Mouse (Mus musculus) gastrocnemius, adult 18-20 months (tissue): ENCODE results near the gene 1190007I07Rik. TPM values are rescaled to one million over a fixed set of nuclear protein-coding genes. Genes with fewer than 3 reads are reported as not detected.
"Not testable (repeated sequence)": the region's sequence is repeated elsewhere in the genome, so short reads cannot be mapped to it uniquely, and the experiment has no call there.

Experiments
- DNase-seq: peaks from one replicate; pipeline ENCODE4 v3.0.0; 2021; ENCODE audit warnings: low spot score
- total RNA-seq, 2 experiments: library from RNA; stranded (reverse); gene quantifications; 2 replicates each; pipeline ENCODE4 v1.2.3; 2021

The 1190007I07Rik gene
- total RNA-seq, 2 experiments from 2014 or later = 31.9 to 32.8 TPM

DNA sequence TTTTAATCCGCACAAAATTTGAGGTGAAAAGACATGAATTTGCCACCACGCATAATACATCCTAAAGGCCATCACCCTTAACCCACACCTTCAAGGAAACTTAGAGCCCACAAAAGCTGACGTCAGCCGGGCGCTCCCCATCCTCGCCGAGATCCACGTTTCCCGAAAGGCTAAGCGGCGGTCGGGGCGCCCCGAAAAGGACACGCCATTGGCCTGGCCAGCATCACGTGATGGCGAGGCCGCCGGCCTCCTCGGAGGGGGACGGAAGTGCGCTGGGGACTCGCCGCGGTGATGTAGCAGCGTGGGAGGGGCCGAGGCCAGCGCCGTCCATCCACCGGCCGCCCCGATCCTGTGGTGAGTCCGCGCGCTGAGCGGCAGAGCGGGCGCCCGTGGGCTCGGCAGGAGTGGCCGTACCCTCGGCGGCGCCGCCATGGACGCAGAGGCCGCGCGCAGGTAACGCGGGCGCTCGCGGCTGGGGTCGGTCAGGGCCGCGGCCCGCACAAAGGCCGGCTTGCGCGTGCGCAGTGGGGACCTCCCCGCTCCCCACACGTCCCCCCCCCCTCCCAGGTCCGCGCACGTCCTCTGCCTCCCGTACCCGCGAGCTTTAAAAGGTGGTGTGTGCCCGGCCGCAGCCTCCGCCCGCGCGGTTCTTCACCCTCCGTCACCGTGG, 6.7 kb upstream of the 1190007I07Rik start, which contains the start of gene Tdg:
Gene Tdg, plus strand, starts transcription at position 243 of the 670 bp plus-strand sequence.
- DNase-seq = peak; percentile 89

DNA sequence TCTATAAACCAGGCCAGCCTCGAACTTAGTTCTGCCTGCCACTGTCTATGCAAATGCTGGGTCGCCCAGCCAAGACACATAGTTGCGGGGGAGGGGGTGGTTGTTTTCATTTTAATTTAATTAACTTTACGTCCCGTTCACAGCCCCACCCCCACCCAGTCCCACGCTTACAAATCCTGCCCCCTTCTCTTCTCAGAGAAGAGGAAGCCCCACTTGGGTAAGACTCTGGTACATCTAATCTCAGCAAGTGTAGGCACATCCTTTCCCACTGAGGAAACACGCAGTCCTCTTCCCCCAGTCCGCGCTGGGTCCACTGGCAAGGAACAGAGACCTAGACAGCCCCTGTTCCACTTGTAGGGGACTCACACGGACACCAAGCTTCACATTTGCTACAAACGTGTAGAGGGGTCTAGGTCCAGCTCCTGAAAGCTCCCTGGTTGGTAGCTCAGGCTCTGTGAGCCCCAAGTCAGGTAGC, 6.1 kb upstream of the 1190007I07Rik start:
- peak; percentile 10 for DNase-seq

DNA sequence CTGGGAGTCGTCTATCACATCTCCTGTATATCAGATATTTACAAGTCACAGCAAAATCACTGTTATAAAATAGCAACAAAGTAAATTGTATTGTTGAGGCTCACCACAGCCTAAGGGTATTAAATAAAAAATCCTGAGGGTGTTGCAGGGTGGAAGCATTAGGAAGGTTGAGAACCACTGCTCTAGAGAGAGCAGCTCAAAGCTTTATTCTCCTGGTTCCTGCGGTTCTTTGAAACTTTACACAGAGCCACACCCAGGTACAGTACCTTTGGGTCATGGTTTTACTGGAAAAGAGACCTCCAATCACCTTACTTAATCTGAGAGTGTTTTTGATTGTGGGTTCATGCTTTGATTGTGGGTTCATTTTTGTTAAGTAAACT, 515 bp upstream of the 1190007I07Rik start:
- DNase-seq = not testable (repeated sequence)

DNA sequence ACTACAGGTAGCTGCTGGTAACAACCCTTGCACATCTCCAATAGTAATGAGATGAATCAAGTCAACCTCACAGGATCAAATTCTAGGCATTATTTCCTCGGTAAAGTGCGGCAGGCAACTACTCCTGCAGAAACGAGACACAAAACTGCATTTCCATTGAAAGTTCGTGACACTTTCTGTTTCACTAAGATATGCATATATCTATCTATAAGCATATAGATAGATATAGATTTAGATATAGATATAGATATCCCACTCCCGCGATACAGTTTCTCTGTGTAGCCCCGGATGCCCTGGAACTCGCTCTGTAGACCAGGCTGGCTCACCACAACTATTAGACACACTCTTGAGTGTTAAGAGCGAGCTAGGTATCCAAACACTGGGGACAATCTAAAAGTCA, 793 bp downstream of the 1190007I07Rik start:
- DNase-seq = no peak

DNA sequence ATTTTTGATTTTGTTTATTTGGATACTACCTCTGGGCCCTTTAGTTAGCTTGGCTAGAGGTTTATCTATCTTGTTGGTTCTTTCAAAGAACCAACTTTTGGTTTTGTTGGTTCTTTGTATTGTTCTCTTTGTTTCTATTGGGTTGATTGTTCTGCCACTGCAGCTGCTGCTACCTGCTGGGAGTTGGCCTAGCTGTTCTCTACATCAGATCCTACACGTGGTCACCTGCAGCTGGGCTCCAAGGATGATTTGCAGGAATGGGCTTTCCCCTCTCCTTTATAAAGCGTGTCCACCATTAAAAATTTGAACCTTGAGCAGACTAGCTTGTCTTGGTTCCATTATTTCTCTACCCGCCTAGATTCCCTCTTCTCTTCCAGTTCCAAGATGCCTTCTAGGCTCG, 28.6 kb downstream of the 1190007I07Rik start:
- not testable (repeated sequence) for DNase-seq

DNA sequence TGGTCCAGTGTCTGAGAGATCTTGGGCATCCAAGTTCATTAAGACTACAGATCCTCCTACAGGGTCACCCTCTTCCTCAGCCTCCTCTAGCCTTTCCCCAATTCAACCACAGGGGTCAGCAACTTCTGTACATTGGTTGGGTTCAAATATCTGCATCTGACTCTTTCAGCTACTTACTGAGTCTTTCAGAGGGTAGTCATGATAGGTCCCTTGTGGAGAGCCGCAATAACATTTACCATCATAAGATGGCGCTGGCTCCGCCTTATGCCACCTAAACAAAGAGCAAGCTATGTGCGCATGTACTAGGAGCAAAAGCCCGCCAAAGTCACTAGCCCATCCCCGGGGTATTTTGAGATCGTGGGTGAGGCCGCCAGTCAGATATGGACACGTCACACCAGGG, 33.4 kb downstream of the 1190007I07Rik start:
- not testable (repeated sequence) for DNase-seq

DNA sequence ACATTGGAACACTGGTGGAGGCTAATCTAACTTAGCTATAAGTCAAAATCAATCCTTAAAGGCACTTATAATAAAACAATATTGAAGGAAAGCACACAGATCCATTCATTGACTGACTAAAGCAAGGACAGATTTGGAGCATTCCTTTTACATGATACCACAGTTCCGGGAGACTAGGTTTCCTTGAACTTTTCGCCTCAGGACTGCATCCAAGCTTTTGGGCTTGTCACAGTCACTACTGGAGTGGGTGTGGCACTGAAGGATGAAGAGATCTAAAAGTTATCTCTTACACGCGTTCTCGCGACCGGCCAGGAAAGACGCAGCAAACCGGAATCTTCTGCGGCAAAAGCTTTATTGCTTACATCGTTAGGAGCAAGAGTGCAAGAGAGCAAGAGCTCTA, 51.9 kb downstream of the 1190007I07Rik start:
- DNase-seq = not testable (repeated sequence)

Other genes with a start within 250 kb of the 1190007I07Rik start
- not detected for gene Gm1553, start 130.6 kb downstream of the 1190007I07Rik start, total RNA-seq
- 10 to 100 TPM; 10.5 to 12.0 TPM for gene Tdg, start 6.6 kb upstream of the 1190007I07Rik start, total RNA-seq
- 1 to 10 TPM; 1.1 to 2.1 TPM for gene Glt8d2, start 67.4 kb upstream of the 1190007I07Rik start, total RNA-seq
- gene Hcfc2, start 72.9 kb upstream of the 1190007I07Rik start, total RNA-seq = 10 to 100 TPM; 20.8 to 29.3 TPM
- gene Nfyb, start 140.9 kb upstream of the 1190007I07Rik start, total RNA-seq = 10 to 100 TPM; 34.2 to 37.9 TPM
- 10 to 100 TPM; 52.6 to 65.1 TPM for gene Txnrd1, start 210.7 kb upstream of the 1190007I07Rik start, total RNA-seq
- gene Eid3, start 243.4 kb upstream of the 1190007I07Rik start, total RNA-seq = 1 to 10 TPM in 1 of 2 experiments, under 1 TPM in 1; 0.90 to 1.1 TPM